Mouse (Mus musculus): ENCODE measurements at regions not wholly inside any gene's neighbourhood (a gene's known extent, or its start where the extent isn't known, plus 50 kb on each side); places are given as distances from the start of the nearest gene placed in this dataset.

DNA sequence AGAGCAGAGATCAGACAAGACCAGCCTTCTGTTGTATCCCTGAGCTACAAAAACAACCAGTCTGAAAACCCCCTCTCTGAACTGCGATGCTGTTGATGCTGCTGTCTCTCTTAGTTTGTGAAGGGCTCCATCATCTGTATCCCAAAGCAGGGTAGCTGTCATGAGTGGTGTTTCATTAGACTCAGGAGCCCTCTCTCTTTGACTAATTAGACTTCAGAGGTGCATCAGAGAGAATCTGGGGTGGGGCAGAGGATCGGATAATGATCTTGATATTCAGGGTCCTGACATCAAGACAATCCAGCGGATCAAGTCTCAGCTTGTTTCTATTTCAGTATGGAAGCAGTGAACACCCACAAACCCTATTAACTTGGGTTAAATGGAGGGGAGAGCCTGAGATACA is 70.6 kb upstream of the Slc24a4 start:
- DNase-seq, result no peak

DNA sequence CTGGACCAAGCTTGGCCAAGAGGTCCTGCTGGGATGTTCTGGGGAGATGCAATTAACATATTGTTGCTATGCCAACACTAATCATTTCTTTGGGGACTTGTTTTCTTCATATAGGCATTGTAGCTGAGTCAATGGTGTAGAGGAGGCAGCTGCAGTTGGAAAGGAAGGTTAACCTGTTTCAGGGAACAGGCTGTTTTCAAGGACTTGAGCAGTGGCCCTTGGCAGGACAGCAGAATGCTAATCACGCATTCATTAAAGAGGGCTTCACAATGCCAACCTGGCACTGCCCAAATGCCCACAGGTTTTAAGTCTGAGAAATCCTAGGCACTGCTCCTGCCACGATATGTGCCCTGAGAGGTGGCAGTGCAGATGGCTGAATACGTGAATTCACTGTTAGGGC is 70.1 kb upstream of the Slc24a4 start:
- DNase-seq, result peak; percentile 60 to 78

DNA sequence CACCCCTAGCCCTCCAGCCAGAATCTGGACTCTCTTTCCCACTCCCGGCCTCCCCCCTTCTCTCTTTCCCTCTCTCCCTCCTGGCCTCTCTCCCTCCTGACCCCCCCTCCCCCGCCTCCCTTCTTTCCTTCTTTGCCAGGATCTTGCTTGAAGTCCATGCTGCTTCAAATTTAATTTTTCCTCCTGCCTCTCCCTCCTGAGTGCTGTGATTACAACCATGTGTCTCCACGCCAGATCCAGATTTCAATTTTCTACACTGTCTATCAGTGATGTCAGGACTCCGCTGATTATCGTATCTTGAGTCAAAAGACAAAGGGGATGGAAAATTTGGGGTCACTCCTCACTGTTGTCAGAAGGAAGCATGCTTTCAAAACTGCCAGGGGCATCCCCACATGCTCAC is 67.4 kb upstream of the Slc24a4 start:
- no peak for DNase-seq

DNA sequence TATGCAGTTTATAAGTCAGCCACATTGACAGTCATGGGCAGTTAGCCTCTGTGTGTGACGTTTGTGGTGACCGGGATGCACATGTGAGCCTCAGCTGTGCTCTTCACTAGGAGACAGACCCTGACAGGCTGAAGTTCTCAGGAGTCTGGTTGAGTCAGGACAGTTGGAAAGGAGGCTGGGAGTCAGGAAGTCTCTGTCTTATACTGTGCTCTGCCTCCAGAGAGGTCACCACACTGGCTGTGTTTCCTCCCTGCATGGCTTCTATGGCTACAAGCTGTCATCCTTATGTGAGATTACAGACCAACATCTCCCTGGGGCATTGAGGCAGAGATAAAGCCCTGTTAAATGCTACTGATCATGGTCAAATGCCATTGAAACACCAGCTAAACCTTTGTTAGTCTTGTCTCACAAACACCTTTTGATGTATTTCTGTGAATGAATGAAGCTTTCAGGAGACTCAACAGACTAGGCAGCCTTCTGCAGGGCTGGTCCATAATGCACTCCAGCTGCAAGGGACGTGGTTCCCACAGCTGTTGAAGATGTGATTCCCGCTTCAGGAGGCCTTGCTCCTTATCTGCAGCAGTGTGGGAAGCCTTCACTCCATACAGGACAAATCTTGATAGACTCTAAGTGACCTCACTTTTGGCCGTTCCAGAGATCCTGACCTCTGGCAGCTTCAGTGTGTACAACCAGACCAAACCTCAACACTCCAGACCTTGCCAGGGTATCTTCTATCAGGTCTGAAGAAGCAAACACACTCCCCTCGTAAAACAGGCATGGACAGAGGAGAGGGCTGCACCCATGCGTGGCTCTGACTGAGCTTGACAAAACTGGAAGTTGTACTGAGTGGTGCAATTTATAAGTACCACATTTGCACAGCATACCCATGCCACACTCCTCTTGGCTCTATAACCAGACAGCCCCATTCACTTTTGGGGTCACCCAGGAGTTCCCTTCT is 66.6 kb upstream of the Slc24a4 start:
- no peak for DNase-seq

DNA sequence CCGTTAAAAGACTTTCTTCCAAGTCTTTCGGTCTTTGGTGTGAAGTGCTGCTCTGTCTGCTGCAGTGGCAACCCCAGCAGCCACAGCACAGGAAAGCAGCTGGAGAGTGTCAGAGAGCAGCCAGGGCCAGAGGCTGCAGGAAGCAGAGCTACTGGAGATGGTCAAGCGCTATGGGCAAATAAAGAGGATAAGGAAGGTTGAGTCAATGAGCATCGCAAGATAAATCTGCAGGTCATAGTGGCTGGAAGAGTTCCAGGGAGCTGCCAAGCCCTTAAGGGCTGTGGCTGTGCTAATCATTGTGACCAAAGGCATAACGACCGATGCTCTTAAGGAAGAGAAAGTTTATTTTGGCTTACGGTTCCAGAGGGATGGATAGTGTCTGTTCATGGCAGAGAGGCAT is 65.9 kb upstream of the Slc24a4 start:
- DNase-seq, result no peak

DNA sequence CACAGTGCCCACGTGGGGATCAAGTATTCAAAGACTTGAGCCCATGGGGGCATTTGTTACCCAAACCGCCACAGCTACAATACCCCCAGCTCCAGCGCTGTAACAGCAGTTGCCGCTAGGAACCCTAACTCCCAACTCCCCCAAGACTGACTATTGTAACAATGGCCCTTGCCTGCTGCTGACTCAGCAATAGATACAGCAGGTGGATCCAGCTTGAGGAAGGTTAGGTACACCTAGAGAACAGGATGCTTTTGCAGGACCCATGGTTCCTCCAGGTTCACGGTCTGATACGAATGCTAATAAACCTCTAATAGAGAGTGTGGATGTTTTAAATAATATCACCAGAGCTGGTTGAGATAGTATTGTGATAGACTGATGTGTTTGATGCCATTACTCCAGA is 65.3 kb upstream of the Slc24a4 start:
- DNase-seq, result no peak

DNA sequence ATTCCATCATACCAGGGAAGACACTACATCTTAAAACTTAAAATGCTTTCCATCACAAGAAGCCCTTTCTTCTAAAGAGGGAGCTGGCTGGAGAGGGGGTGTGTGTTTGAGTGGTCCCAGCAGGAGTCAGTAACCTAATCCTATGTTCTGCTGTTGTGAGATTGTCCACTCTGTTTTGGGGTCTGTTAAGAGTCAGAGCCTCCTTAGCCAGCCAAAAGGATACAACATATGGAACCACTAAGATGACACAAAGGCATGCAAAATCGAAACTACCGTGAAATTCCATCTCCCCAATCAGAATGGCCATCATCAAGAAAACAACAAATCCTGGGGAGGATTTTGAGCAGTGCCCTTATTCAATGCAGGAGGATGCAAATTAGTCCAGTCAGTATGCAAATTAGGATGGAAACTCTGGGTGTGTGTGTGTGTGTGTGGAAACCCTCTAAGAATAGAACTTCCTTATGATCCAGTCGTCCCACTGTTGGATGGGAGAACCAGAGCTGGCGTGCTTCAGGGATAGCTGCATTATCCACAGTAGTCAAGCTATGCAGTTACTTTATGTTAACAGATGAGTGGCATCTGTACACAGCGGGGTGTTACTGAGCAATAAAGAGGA is 63.7 kb upstream of the Slc24a4 start:
- no peak for DNase-seq

DNA sequence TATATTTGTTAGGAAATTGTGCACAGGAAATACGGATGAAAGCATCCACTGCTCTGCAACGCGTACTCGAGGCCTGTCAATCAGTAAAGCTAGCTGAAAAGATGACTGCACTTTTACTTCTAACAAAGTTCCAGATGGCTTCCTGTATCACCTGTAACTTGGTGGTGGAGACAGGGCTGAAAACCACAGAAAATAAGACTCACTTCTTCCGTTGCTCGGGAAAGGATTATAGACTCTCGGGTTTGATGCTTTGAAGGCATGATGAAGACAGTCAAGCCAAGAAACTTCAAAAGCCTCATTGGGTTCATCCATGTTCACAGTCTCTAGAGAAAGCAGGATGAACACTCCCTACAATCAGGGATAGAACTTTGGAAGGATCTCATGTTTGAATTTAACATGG is 60.8 kb upstream of the Slc24a4 start:
- no peak for DNase-seq

DNA sequence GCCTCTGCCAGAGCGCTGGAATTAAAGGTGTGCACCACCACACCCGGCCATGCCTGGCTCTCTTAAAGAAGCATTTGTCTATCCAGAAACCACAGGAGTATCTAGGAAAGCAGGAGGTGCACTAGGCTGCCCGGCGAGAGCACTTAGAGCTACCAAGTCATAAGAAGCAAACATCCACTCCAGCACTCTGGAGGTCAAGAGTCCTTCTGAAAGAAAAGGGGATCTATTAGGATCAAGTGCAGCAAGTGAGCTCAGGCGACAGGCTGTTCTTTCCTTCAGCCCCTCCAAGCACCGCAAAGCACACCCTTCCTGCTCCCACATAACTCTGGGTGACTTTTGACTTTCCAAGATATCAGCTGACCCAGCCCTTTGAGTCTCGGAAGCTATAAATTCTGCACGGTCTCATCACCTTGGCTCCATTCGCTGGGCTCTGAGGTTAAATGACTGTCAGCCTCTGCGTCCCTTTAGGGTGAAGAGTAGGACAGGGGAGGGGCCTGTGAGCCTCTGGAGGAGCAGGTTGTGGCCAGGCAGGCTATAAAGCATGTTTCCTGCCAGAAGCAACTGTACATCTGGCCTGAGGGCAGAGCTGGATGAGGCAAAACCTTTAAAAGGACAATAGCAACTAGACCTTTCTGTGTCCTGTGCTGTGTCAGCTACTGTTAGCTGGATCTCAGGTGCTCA is 58.9 kb upstream of the Slc24a4 start:
- DNase-seq, result no peak

DNA sequence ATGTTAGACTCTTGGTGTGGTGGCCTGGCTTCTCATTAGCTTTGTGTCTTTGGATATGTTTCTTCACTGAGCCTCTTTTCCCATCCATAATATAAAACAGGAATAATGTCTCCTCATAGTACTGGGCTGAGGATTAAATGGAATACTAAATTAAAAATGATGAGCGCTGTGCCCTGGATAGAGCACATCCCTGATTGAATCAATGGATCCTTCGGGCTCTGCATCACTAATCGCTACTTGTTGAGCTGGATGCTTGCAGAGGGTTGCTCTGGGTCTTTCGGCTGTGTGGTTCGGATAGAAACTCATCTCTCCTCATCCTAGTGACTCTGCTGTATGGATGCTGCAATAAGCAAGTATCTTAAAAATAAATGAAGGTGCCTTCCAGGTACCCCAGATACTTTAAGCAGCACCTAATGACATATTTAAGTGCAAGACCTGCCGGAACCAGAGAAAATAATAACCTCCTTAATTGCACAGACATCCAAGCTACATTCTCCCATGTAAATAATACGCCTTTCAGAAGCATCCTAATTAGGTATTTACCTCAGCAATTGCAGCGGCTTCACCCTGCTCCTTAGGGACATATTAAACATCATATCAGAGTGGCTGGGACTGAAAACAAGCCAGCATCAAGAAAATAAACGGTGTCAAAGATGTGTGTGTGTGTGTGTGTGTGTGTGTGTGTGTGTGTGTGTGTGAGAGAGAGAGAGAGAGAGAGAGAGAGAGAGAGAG is 56.5 kb upstream of the Slc24a4 start:
- no peak for DNase-seq

DNA sequence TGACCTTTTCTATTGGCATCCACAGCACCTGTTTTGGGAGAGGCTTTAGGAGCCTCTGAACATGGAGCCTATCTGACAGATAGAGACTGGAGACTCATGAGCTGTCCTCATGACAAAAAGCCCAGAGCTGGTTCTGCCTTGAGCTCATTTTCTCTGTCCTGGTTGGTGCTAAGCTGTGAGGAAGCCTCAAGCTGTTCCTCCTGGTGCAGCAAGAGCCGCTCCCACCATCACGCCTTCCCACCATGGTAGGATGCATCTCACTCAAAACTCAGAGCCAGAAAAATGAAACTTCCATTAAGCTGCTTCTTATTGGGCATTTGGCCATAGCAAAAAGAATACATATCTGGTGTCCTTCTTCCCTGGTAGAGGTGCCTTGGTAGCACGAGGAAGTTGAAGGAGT is 55.0 kb upstream of the Slc24a4 start:
- no peak for DNase-seq

DNA sequence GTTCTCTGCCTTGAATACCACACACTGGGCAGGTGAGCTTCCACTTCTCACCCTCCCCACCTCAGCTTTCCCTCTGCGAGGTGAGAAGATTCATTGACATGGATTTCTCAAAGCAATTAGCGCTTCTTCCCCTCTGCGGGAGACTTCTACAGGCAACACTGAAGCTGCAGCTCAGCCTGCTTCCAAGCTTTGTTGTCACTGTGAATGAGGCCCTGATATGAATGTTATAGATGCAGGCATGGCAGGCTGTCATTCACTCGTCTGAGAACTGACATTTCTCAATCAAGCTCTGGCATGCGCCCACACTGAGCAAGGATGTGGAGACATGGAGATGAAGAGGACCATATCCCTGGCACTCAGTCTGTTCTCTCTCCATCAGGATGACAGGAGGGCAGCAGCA is 52.2 kb upstream of the Slc24a4 start:
- DNase-seq, result no peak
